Mouse (Mus musculus) c-Kit-positive CD71-positive TER-119-negative erythroid progenitor cells, embryonic 14.5 days (primary cell): Measurements from ENCODE around the gene Dtx2.

Experiments used
- DNase-seq: peaks from one replicate; pipeline ENCODE4 v3.0.0-alpha.2; 2013; ENCODE audit warnings: low read depth

Dtx2 gene

DNA sequence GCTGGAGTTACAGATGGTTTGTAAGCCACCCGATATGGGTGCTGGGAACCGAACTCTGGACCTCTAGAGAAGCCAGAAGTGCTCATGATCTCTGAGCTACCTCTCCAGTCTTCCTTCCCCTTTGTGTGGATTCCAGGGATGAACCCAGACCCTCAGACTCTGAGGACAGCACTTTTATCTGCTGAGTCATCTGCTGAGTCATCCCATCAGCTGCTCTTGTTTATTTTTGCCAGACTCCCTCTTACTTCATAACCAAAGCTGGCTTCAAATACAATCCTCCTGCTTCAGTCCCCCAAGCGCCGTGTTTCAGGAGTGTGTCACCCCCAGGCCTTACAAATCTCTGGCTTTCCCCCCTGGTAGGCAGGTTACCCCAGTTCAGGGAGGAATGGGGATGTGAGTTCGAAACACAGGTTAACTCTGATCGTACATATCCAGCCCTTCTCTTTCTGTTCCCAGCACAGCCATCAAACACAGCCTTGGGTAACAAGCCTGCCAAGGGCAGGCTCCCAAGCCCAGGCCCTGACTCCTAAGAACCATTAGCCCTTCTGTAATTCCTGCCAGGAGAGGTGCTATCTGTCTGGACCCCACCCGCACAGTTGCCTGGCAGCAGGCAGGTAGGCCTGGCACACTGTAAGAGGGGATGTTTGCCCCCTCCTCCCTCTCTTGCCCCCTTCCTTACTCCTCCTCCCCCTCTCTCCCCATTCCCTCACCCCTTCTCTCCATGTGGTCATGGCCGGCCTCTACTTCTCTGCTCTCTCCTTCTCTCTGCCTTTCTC, 18.5 kb upstream of the Dtx2 start:
- DNase-seq, result no peak

DNA sequence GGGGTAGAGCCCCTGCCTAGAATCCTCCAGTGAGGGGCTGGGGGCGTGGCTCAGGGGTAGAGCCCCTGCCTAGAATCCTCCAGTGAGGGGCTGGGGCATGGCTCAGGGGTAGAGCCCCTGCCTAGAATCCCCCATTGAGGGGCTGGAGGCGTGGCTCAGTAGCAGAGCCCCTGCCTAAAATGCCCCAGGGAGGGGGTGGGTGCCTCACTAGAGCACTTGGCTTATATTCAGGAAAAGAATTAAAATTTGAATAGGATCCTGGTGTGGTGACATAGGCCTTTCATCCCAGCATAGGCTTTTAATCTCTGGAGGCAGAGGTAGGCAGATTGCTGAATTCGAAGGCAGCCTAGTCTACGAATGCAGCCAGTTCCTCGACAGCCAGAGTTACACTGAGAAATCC, 15.2 kb upstream of the Dtx2 start:
- no peak for DNase-seq

GRCm38 (mm10) chr5:135979904-135980303, 14.7 kb upstream of the Dtx2 start, which contains the start of gene Zp3:
Gene Zp3 (plus strand): TSS chr5:135980099.
- no peak for DNase-seq

DNA sequence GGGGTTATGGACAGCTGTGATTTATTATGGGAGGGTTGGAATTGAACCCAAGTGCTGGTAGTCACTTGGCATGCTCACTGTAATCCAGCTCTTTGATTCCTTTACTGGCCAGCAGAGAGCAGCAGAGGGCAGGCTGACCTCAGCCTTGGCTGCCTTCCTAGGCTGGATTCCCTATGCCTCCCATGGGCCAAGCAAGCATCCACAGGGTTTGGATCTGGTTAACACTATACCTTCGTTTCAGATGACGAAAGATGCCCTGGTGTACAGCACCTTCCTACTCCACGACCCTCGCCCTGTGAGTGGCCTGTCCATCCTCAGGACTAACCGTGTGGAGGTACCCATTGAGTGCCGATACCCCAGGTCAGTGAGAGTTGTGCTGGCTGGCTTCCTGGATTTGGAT, 12.2 kb upstream of the Dtx2 start:
- no peak for DNase-seq

DNA sequence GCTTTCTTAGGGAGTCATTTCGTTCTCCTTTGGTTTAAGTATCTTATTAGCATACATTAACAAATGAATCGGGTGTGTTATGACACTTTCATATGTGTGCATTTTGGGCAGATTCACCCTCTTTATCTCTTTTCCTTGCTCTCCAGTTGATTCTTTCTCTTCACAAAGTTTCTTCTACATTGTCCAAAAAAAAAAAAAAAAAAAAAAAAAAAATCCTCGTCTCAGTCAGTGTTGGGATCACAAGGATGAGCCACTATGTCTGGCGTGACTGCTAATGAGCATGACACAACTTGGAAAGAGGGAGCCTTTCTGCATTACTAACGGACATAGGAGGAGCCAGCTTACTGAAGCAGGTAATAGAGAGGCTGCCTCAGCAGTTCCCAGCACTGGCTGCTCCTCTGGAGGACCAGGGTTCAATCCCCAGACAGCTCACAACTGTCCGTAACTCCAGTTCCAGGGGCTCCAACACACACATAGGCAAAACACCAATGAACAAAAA, 10.0 kb upstream of the Dtx2 start:
- no peak for DNase-seq

GRCm38 (mm10) chr5:135987248-135987647, 7.4 kb upstream of the Dtx2 start:
- no peak for DNase-seq

- DNase-seq, result no peak
Measured at GRCm38 (mm10) chr5:135990601-135991000, 4.0 kb upstream of the Dtx2 start.

DNA sequence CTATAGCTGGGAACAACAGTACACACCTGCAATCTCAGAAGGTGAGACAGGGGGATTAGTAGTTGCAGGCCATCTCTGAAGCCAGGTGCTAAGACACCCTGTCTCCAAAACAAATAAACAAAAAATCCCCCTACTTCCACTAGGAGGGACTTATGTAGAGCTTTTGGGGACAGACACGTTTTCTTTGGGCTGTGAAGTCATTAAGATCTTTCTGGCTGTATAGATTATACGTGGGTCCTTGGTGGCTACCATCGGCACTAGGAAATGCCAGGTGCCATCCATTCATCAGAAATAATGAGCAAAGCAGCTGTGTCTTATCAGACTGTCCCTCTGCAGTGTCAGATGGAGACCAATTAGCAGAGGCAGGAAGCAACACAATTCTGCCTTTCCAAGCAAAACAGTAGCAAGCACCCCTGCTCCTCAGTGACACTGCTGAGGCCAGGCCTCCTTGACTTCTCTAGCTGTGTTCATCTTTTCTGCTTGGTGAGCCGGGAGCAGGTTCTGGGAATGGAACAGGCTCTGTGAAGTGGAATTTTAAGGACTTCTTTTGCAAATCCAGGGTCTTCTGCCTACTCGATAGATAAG, 1.1 kb upstream of the Dtx2 start:
- no peak for DNase-seq

DNA sequence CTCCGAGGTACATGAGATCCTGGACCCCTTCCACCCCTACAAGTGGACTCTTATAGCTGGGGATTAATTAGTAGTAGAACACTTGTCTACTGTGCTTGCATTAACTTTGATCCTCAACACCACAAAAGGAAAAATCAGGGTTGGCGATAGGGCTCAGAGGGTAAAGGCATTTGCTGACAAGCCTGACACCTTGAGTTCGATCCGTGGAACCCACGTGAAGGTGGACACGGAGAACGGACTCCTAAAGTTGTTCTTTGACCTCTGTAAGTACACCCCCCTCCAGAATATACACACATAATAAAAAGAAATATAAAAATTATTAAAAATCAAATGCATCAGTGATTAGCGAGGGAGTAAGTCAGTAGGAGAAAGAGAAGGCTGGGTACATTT, 270 bp upstream of the Dtx2 start:
- no peak for DNase-seq

DNA sequence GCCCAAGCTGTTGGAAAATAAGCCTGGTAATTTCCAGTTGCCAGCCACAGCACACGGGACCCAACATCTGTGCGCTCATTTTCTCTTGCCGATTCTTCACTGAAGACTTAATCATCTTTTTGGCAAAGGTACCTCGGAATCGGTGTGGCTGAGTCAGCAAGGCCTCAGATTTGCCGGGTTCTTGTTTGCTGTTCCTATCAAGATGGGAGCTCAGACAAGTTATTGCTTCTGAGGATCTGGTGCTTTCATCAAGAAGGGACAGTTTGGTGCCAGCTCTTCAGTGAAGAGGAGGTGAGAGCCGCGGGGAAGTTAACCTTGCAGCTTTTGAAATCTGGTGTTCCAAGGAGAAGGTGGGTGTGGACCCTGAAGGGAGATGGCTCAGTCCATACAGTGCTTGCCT, 1.6 kb downstream of the Dtx2 start:
- no peak for DNase-seq

DNA sequence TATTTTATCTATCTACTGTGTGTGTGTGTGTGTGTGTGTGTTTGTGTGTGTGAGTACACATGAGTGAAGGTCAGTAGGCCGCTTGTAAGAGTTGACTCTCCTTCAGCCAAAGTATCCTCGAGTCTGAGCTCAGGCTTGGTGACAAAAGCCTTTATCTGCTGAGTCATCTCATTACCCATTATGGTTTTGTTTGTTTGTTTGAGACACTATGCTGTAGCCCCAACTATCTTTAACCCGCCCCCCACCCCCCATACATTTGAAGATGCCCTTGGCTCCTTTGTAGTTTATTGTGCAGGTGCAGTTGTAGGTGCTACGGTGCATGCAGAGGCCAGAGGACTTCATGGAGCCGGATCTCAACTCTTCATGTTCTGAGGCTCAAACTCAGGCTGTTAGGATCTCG, 6.6 kb downstream of the Dtx2 start:
- DNase-seq, result no peak

- no peak for DNase-seq
Measured at GRCm38 (mm10) chr5:136002325-136002724, 7.7 kb downstream of the Dtx2 start.

DNA sequence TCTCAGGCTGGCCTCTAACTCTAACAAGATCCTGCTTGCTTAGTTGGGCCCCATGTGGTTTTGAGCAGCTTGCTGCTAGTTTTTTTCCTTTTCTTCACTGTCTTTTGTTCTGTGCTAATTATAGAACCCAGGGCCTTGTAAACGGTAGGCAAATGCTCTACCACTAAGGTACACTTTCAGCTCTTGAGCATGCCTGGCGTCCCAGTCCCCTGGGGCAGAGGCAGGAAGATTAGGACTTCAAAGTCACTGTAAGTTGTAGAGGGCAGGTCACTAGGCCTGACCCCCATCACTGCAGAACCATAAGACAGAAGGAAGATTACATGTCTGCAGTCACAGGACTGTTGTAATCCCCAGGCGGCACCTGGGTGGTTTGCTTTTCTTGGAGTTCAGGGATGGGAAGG, 8.2 kb downstream of the Dtx2 start:
- no peak for DNase-seq

- DNase-seq, result no peak
Measured at GRCm38 (mm10) chr5:136004537-136004936, 9.9 kb downstream of the Dtx2 start.

DNA sequence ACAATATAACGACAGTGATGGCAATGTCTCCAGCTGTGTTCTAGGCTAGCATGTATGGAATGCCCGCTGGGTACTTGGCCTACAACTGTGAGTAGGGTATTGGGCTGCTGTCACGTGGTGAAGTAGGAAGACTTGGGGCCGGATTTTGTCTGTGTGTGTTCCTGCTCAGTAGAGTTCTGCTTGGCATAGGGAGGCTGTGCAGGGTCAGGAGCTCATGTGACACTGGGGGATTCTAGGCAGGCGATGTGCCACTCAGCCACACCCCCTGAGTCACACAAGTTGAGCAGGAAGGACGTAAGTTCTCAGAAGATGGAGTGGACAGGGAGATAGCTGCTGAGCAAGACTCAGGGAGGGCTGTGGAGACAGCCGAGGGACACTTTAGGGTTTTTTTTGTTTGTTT, 13.1 kb downstream of the Dtx2 start:
- DNase-seq, result no peak

- no peak for DNase-seq
Measured at GRCm38 (mm10) chr5:136014877-136015276, 20.3 kb downstream of the Dtx2 start.

DNA sequence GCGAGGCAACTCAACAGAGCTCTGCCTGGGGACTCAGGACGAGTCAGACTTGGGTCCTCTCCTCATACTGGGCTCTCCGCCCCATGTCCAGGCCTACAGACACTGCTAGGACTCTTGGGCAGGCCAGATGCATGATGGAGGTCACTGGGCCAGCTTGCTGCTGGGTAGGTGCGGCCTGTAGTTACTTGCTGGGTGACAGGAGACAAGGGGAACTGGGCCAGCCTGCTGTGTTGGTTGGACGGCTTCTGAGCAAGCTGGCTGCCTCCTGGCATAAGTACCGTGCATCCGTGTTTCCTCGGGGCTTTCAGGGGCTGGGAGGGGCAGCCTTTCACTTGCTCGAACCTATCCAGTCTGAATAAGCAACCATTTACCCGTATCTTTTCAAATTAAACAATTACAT, 21.0 kb downstream of the Dtx2 start:
- no peak for DNase-seq

GRCm38 (mm10) chr5:136016014-136016876, 21.6 kb downstream of the Dtx2 start:
- DNase-seq, result no peak

GRCm38 (mm10) chr5:136017262-136017661, 22.7 kb downstream of the Dtx2 start:
- DNase-seq, result no peak

- DNase-seq, result no peak
Measured at GRCm38 (mm10) chr5:136018726-136019125, 24.1 kb downstream of the Dtx2 start.

DNA sequence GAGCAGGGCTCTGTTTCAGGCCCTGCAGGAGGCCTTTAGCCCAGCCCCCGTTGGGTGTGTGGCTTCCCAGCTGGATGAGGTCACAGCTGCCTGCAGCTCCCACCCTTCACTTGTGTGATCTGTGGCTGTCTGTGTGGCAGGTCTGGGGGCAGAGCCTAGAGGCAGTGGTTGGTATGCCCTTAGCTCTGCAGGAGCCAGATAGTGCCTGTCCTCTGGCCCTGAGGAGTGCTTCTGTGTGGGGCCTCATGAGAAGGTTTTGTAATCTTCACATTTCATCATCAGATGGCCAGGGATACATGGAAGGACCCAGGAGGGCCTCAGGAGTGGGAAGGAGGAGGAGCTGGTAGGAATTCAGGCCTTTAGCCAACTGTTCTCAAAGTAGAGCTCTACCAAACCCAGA, 25.3 kb downstream of the Dtx2 start:
- DNase-seq, result no peak

DNA sequence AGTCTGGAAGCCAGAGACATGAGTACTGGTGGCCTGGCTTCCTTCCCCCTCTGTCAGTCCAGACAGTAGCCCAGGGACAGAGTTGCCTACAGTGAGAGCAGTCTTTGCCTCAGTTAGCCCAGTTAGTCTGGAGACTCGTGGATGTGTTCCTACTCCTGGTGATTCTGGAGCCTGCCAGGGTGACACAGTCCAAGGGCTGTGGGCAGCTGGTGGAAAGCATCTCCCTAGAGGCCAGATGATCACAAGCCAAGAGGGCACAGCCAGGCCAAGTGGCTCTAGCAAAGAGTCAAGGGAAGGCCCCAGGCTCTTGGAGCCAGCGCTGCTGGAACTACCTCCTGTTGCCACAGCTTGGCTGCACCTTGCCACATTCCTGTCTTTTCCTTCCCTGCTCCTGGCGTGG, 31.1 kb downstream of the Dtx2 start:
- no peak for DNase-seq

DNA sequence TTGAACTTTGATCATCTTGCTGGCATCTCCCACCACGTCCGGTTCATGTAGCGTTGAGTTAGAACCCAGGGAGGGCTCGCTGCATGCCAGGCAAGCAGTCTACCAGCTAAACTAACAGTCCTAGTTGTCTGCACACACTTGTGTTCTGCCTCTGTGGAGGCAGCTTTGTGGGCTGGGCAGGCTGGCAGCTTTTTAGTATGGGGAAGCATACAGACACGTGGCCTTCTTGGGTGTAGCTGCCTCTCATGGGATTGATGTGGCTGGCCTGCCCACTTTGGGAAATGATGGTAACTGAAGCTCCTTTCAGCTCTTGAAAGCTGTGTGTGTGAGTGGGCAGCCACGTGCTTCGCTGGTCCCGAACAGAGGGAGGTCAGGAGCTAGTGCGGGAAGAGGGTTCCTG, 32.3 kb downstream of the Dtx2 start:
- no peak for DNase-seq
